Mouse (Mus musculus): Measurements from ENCODE around the gene Snrpb2.

The Snrpb2 gene

DNA sequence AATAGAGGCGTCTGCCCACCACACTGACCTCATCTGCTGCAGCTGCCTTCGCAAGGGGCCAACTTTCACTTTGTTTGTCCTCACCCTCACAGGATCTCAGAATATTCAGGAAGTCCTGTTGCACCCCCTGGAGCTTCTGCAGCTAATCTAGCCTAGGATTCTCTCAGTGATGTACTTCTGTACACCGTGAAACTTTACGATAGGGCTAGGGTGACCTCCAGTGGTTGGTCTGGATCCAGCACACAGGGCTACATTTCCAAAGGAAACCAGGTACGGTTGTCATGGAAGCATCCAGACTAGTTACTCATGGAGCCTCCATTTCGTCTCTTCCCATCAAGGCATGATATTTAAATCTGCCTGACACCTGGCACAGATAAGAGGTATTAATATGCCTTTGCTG is 30.9 kb downstream of the Snrpb2 start:
- ATAC-seq (ENCODE audit: low TSS enrichment), result peak; percentile 91

DNA sequence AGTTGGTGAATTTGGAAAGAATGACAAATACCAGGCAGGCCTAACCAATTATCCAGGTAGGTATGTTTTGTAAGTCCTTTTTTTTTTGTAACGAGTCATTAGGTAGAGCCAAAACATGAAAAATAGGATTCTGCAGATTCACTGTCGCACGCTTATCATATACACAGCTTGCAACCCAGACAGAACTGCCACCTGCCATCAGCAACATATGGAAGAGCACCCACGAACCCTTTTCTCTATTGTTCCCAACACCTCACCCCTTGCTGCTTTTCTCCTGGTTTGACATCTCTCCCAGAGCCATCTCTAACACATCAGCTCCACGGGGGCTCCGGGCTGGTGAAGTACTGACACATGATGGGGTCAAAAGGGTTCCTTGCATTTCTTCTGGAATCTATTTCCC is 31.9 kb downstream of the Snrpb2 start:
- ATAC-seq (ENCODE audit: low TSS enrichment), result 0 out of 2 replicates have a peak, but pooled peaks have one; percentile 24

- ATAC-seq (ENCODE audit: low TSS enrichment), result no peak
Measured at GRCm38 (mm10) chr2:143097170-143097569, 34.3 kb downstream of the Snrpb2 start.

GRCm38 (mm10) chr2:143113859-143114258 is 51.0 kb downstream of the Snrpb2 start:
- ATAC-seq (ENCODE audit: low TSS enrichment), result peak; percentile 41; the same call in 1 of the 2 replicates

DNA sequence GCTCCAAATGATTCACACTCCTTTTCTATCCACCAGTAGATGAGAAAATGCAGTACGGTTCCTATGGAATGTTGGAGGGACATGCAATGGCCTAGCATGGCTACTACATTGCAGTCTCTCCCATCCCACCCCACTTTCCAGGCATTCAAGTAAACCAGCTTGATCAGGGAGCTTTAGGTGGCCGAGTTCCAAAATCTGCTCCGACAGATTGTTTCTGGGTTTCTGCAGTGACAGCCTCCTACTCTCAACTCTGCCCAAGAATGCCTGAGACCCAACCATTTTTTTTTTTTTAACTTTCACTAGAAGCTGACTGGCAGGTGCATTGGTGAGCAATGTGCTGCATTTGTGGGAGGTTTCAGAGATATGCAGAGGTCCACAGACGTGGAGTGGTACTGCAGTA is 51.9 kb downstream of the Snrpb2 start:
- ATAC-seq (ENCODE audit: low TSS enrichment), result peak; percentile 71

- ATAC-seq (ENCODE audit: low TSS enrichment), result peak; percentile 62
Measured at GRCm38 (mm10) chr2:143117453-143117852, 54.6 kb downstream of the Snrpb2 start.

DNA sequence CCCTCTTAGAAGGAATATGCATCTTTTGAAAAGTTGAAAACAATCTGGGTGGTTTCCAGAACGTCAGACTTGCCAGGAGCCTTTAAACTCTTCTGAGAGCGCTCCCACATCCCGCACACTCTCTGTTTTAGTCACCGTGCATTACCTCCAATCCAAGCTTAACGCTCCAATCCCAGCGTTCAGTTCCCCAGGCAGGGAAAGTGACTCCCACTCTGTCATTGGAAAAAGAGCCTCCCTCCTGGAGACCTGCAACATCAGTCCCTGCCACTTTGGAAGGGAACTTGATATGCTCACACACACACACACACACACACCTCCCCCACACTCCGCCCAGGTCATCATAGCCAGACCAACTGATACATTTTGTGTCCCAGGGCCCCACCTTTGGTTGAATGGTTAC is 55.4 kb downstream of the Snrpb2 start:
- no peak for ATAC-seq (ENCODE audit: low TSS enrichment)

Data from frontal cortex, adult (tissue).